Mouse (Mus musculus): ENCODE data around the gene Dock4.

DNA sequence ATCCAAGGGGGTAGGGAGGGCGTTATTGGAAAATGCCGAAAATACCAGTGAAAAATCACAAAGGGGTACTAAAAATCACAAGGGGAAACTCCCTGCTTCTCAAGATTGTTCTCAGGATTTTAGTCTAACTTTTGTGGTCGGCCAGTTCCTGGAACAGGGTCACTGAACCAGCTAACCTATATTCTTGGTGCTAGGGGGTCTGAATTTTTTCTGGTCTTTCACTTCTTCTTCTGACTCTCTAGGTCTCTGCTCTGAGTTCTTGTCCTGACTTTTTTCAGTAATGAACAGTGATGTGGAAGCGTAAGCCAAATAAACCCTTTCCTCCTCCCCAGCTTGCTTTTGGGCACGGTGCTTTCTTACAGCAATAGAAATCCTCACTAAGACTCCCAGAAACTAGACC lies 424.6 kb downstream of the Dock4 start:
- TF ChIP-seq HCFC1 (IDR thresholded peaks at IDR 0.05; ENCODE audit: low read depth, low read length) (no peak), POLR2A (IDR thresholded peaks at IDR 0.05; ENCODE audit: low read depth, low read length) (no peak), ZMIZ1 (IDR thresholded peaks at IDR 0.05; ENCODE audit: low read depth, low read length) (no peak), CTCF (conservative IDR thresholded peaks at IDR 0.05 in 1 of 2, IDR thresholded peaks at IDR 0.05 in 1 of 2; ENCODE audit: low read depth in 2 of 2, low read length in 2 of 2) (no peak), KAT2A (IDR thresholded peaks at IDR 0.05; ENCODE audit: insufficient replicate concordance, low read length) (no peak), MEF2A (IDR thresholded peaks at IDR 0.05; ENCODE audit: borderline replicate concordance, low read depth, low read length) (no peak), BHLHE40 (IDR thresholded peaks at IDR 0.05; ENCODE audit: low read depth, low read length) (no peak), MAX (IDR thresholded peaks at IDR 0.05; ENCODE audit: low read length) (no peak), MXI1 (IDR thresholded peaks at IDR 0.05; ENCODE audit: low read depth, low read length) (no peak)

Data from CH12.LX (cell line).